Mouse (Mus musculus) brain, embryonic 14.5 days (tissue): ENCODE measurements around the gene Fam222a.
A peak's percentile ranks its signal among the peaks of the same experiment; 100 is the strongest.

ENCODE experiments used
- CTCF ChIP-seq: fragments of 200-500 bp; IDR thresholded peaks from 2 replicates; pipeline ENCODE4 v1.5.1; 2012; ENCODE audit warnings: inconsistent platforms, mild to moderate bottlenecking, moderate library complexity, borderline replicate concordance; ENCODE audit not compliant: insufficient read depth, insufficient read length; ENCODE audit errors: extremely low read depth
- POLR2A ChIP-seq: fragments of 200-500 bp; IDR thresholded peaks from 2 replicates; pipeline ENCODE4 v1.6.1; 2012; ENCODE audit warnings: mild to moderate bottlenecking, inconsistent platforms, borderline replicate concordance; ENCODE audit not compliant: poor library complexity, insufficient read depth, insufficient read length, severe bottlenecking; ENCODE audit errors: extremely low read depth

- TF ChIP-seq CTCF (peak; percentile 78), POLR2A (no peak)
These were observed 44.3 kb downstream of the Fam222a start for GRCm38 (mm10) chr5:114611968-114612608.
